Mouse (Mus musculus): ENCODE measurements around the gene Gm10570. TPM values are rescaled to one million over a fixed set of nuclear protein-coding genes. Genes with fewer than 3 reads are reported as not detected.

Gene Gm10570
- polyA plus RNA-seq, 1 experiment from 2014 or later: not detected

- ATAC-seq (ENCODE audit: insufficient read depth, low FRiP score, low TSS enrichment): no peak
- WGBS: 85% methylated on average over 4 of the region's 4 CpGs
These were observed 5.1 kb upstream of the Gm10570 start for GRCm38 (mm10) chr4:130313552-130313951.

GRCm38 (mm10) chr4:130312526-130312925 is 4.1 kb upstream of the Gm10570 start:
- Histone ChIP-seq H3K4me1 (ENCODE audit: control insufficient read depth, insufficient read depth, low read length) (peaks cover 11% of the 10 kb centered on the region), H3K9me3 (ENCODE audit: control insufficient read depth, low read length) (no peaks in the 10 kb centered on the region), H3K4me2 (ENCODE audit: low read depth) (no peak overlapping the region), H3K27me3 (ENCODE audit: control insufficient read depth, insufficient read depth, low read length) (peaks cover 31% of the 10 kb centered on the region), H3K36me3 (ENCODE audit: control insufficient read depth, insufficient read depth, low read length) (peaks cover 6% of the 10 kb centered on the region), H3K27ac (ENCODE audit: low read depth, low read length) (no peak overlapping the region), H3K9ac (ENCODE audit: low read length) (no peak overlapping the region), H3K4me3 (ENCODE audit: low read depth, low read length) (no peak overlapping the region)
- no peak for ATAC-seq (ENCODE audit: insufficient read depth, low FRiP score, low TSS enrichment)
- no peak for DNase-seq (ENCODE audit: low spot score)
- WGBS: 89% methylated on average over 3 of the region's 3 CpGs

More at GRCm38 (mm10) chr4:130313552-130313951, 5.1 kb upstream of the Gm10570 start:
- no peak for DNase-seq (ENCODE audit: low spot score)
- H3K9ac ChIP-seq (ENCODE audit: low read length): no peak overlapping the region
- H3K4me3 ChIP-seq (ENCODE audit: low read depth, low read length): no peak overlapping the region
- no peaks in the 10 kb centered on the region for H3K9me3 ChIP-seq (ENCODE audit: control insufficient read depth, low read length)
- H3K27ac ChIP-seq (ENCODE audit: low read depth, low read length): no peak overlapping the region
- peaks cover 22% of the 10 kb centered on the region for H3K27me3 ChIP-seq (ENCODE audit: control insufficient read depth, insufficient read depth, low read length)
- H3K4me2 ChIP-seq (ENCODE audit: low read depth): no peak overlapping the region
- H3K36me3 ChIP-seq (ENCODE audit: control insufficient read depth, insufficient read depth, low read length): peaks cover 6% of the 10 kb centered on the region
- H3K4me1 ChIP-seq (ENCODE audit: control insufficient read depth, insufficient read depth, low read length): peaks cover 4% of the 10 kb centered on the region

- Histone ChIP-seq H3K9ac (ENCODE audit: low read length) (no peak overlapping the region; the same call in 1 of the 2 replicates), H3K9me3 (ENCODE audit: control insufficient read depth, low read length) (no peaks in the 10 kb centered on the region), H3K36me3 (ENCODE audit: control insufficient read depth, insufficient read depth, low read length) (no peaks in the 10 kb centered on the region; the same call in 1 of the 2 replicates), H3K4me3 (ENCODE audit: low read depth, low read length) (peak overlapping the region; percentile 40), H3K27ac (ENCODE audit: low read depth, low read length) (no peak overlapping the region), H3K27me3 (ENCODE audit: control insufficient read depth, insufficient read depth, low read length) (peaks cover 41% of the 10 kb centered on the region), H3K4me2 (ENCODE audit: low read depth) (peak overlapping the region; percentile 79), H3K4me1 (ENCODE audit: control insufficient read depth, insufficient read depth, low read length) (peaks cover 12% of the 10 kb centered on the region)
- ATAC-seq (ENCODE audit: insufficient read depth, low FRiP score, low TSS enrichment) (no peak), DNase-seq (ENCODE audit: low spot score) (no peak)
- WGBS: 43% methylated on average over 8 of the region's 8 CpGs
These were observed 780 bp upstream of the Gm10570 start for GRCm38 (mm10) chr4:130309254-130309653.

GRCm38 (mm10) chr4:130307851-130308230 is 633 bp downstream of the Gm10570 start:
- Histone ChIP-seq H3K4me3 (ENCODE audit: low read depth, low read length) (peak overlapping the region; percentile 40), H3K36me3 (ENCODE audit: control insufficient read depth, insufficient read depth, low read length) (no peaks in the 10 kb centered on the region), H3K9ac (ENCODE audit: low read length) (peak overlapping the region; percentile 49), H3K27me3 (ENCODE audit: control insufficient read depth, insufficient read depth, low read length) (peaks cover 41% of the 10 kb centered on the region), H3K9me3 (ENCODE audit: control insufficient read depth, low read length) (no peaks in the 10 kb centered on the region), H3K4me1 (ENCODE audit: control insufficient read depth, insufficient read depth, low read length) (peaks cover 12% of the 10 kb centered on the region), H3K27ac (ENCODE audit: low read depth, low read length) (no peak overlapping the region), H3K4me2 (ENCODE audit: low read depth) (peak overlapping the region; percentile 79)
- WGBS: 0% methylated on average over 23 of the region's 23 CpGs
- DNase-seq (ENCODE audit: low spot score) (peak; percentile 71), ATAC-seq (ENCODE audit: insufficient read depth, low FRiP score, low TSS enrichment) (no peak; the same call in 1 of the 2 replicates)

- H3K4me1 ChIP-seq (ENCODE audit: control insufficient read depth, insufficient read depth, low read length): peaks cover 12% of the 10 kb centered on the region
- DNase-seq (ENCODE audit: low spot score) (no peak), ATAC-seq (ENCODE audit: insufficient read depth, low FRiP score, low TSS enrichment) (no peak)
- H3K9me3 ChIP-seq (ENCODE audit: control insufficient read depth, low read length): no peaks in the 10 kb centered on the region
- no peaks in the 10 kb centered on the region for H3K36me3 ChIP-seq (ENCODE audit: control insufficient read depth, insufficient read depth, low read length)
- H3K4me3 ChIP-seq (ENCODE audit: low read depth, low read length): no peak overlapping the region
- no peak overlapping the region for H3K27ac ChIP-seq (ENCODE audit: low read depth, low read length)
- no peak overlapping the region for H3K9ac ChIP-seq (ENCODE audit: low read length)
- 75% methylated on average over 10 of the region's 10 CpGs for WGBS
- H3K4me2 ChIP-seq (ENCODE audit: low read depth): no peak overlapping the region
- H3K27me3 ChIP-seq (ENCODE audit: control insufficient read depth, insufficient read depth, low read length): peaks cover 41% of the 10 kb centered on the region
These were observed 1.5 kb downstream of the Gm10570 start for GRCm38 (mm10) chr4:130306796-130307630.

- Histone ChIP-seq H3K9ac (ENCODE audit: low read length) (no peak overlapping the region), H3K4me3 (ENCODE audit: low read depth, low read length) (no peak overlapping the region), H3K9me3 (ENCODE audit: control insufficient read depth, low read length) (no peaks in the 10 kb centered on the region), H3K4me1 (ENCODE audit: control insufficient read depth, insufficient read depth, low read length) (peaks cover 12% of the 10 kb centered on the region), H3K4me2 (ENCODE audit: low read depth) (no peak overlapping the region), H3K36me3 (ENCODE audit: control insufficient read depth, insufficient read depth, low read length) (no peaks in the 10 kb centered on the region), H3K27ac (ENCODE audit: low read depth, low read length) (no peak overlapping the region), H3K27me3 (ENCODE audit: control insufficient read depth, insufficient read depth, low read length) (peaks cover 31% of the 10 kb centered on the region)
- DNase-seq (ENCODE audit: low spot score) (no peak), ATAC-seq (ENCODE audit: insufficient read depth, low FRiP score, low TSS enrichment) (no peak)
- WGBS: 26% methylated on average over 3 of the region's 3 CpGs
These were observed 3.7 kb downstream of the Gm10570 start for GRCm38 (mm10) chr4:130304746-130305145.

- Histone ChIP-seq H3K27me3 (ENCODE audit: control insufficient read depth, insufficient read depth, low read length) (peaks cover 10% of the 10 kb centered on the region), H3K4me1 (ENCODE audit: control insufficient read depth, insufficient read depth, low read length) (no peaks in the 10 kb centered on the region), H3K36me3 (ENCODE audit: control insufficient read depth, insufficient read depth, low read length) (no peaks in the 10 kb centered on the region), H3K4me3 (ENCODE audit: low read depth, low read length) (no peak overlapping the region), H3K9ac (ENCODE audit: low read length) (no peak overlapping the region), H3K9me3 (ENCODE audit: control insufficient read depth, low read length) (no peaks in the 10 kb centered on the region), H3K4me2 (ENCODE audit: low read depth) (no peak overlapping the region), H3K27ac (ENCODE audit: low read depth, low read length) (no peak overlapping the region)
- 51% methylated on average over 12 of the region's 12 CpGs for WGBS
- no peak for ATAC-seq (ENCODE audit: insufficient read depth, low FRiP score, low TSS enrichment)
- DNase-seq (ENCODE audit: low spot score): no peak
These were observed 6.1 kb downstream of the Gm10570 start for GRCm38 (mm10) chr4:130302285-130302870.

GRCm38 (mm10) chr4:130299629-130300018 is 8.8 kb downstream of the Gm10570 start:
- ATAC-seq (ENCODE audit: insufficient read depth, low FRiP score, low TSS enrichment): no peak
- Histone ChIP-seq H3K4me3 (ENCODE audit: low read depth, low read length) (no peak overlapping the region), H3K4me2 (ENCODE audit: low read depth) (no peak overlapping the region), H3K9ac (ENCODE audit: low read length) (no peak overlapping the region), H3K4me1 (ENCODE audit: control insufficient read depth, insufficient read depth, low read length) (no peaks in the 10 kb centered on the region), H3K9me3 (ENCODE audit: control insufficient read depth, low read length) (no peaks in the 10 kb centered on the region), H3K27me3 (ENCODE audit: control insufficient read depth, insufficient read depth, low read length) (0 out of 2 replicates have a peak, but pooled peaks cover 3% of the 10 kb centered on the region), H3K36me3 (ENCODE audit: control insufficient read depth, insufficient read depth, low read length) (no peaks in the 10 kb centered on the region), H3K27ac (ENCODE audit: low read depth, low read length) (no peak overlapping the region)
- 77% methylated on average over 8 of the region's 8 CpGs for WGBS
- no peak for DNase-seq (ENCODE audit: low spot score)
